Mouse (Mus musculus) kidney, adult 2 months (tissue): Measurements from ENCODE around the gene Gm20431. TPM values are rescaled to one million over a fixed set of nuclear protein-coding genes. Genes with fewer than 3 reads are reported as not detected.

Experiments used
- DNase-seq: peaks from one replicate; pipeline ENCODE4 v3.0.0; 2021
- H3K27ac ChIP-seq: fragments of 200-500 bp; 2 replicates; pipeline ENCODE4 v1.5.1; 2012; ENCODE audit warnings: low read depth, low read length, control low read depth, inconsistent platforms; ENCODE audit not compliant: insufficient read depth
- H3K27me3 ChIP-seq: fragments of 200-500 bp; replicated peaks from 2 replicates; pipeline ENCODE4 v1.6.1; 2012; ENCODE audit warnings: mild to moderate bottlenecking, moderate library complexity, low read length, inconsistent platforms; ENCODE audit not compliant: control insufficient read depth, insufficient read depth
- H3K36me3 ChIP-seq: fragments of 200-500 bp; 2 replicates; pipeline ENCODE4 v1.6.1; 2012; ENCODE audit warnings: mild to moderate bottlenecking, moderate library complexity, low read length, inconsistent platforms; ENCODE audit not compliant: control insufficient read depth, insufficient read depth
- H3K4me1 ChIP-seq: fragments of 200-500 bp; 2 replicates; pipeline ENCODE4 v1.6.1; 2011; ENCODE audit warnings: low read length; ENCODE audit not compliant: control insufficient read depth, insufficient read depth
- H3K4me3 ChIP-seq: fragments of 200-500 bp; 2 replicates; pipeline ENCODE4 v1.5.1; 2011; ENCODE audit warnings: mild to moderate bottlenecking, low read depth, low read length, control low read depth; ENCODE audit not compliant: insufficient read depth
- CTCF ChIP-seq: fragments of 200-500 bp; conservative IDR thresholded peaks from 2 replicates; pipeline ENCODE4 v1.5.1; 2011; ENCODE audit warnings: low read depth, mild to moderate bottlenecking, control low read depth, low read length, moderate library complexity, mixed read lengths; ENCODE audit not compliant: insufficient read depth, insufficient read length
- POLR2A ChIP-seq: fragments of 200-500 bp; IDR thresholded peaks from one replicate; pipeline ENCODE4 v1.6.1; 2011; ENCODE audit warnings: low read depth, low read length, control low read depth
- WGBS: fragments of 180-500 bp; shearing (Covaris S2); methylation state at CpG from one replicate; pipeline ENCODE4 v1.1.7; 2018; 5-methylcytosine and 5-hydroxymethylcytosine counted together
- polyA plus RNA-seq: library from polyadenylated mRNA; depleted of rRNA; stranded (reverse); fragments of >200 nt; gene quantifications from 2 replicates; pipeline ENCODE4 v1.2.3, GENCODE M21; 2012

Gene Gm20431
- polyA plus RNA-seq, 1 experiment = 30.7 TPM

- TF ChIP-seq CTCF = no peak
- TF ChIP-seq POLR2A = no peak
- DNase-seq = peak; percentile 33
- Histone ChIP-seq H3K36me3 (no peaks in the 10 kb centered on the region), H3K27ac (no peak overlapping the region), H3K4me1 (no peaks in the 10 kb centered on the region), H3K4me3 (no peak overlapping the region), H3K27me3 (no peaks in the 10 kb centered on the region)
- 56% methylated on average over 9 of the region's 9 CpGs for WGBS
Observed at GRCm38 (mm10) chr2:167568112-167568511, 93.2 kb downstream of the Gm20431 start.

- Histone ChIP-seq H3K27me3 (no peaks in the 10 kb centered on the region), H3K4me1 (no peaks in the 10 kb centered on the region), H3K4me3 (no peak overlapping the region), H3K27ac (peak overlapping the region; percentile 93), H3K36me3 (no peaks in the 10 kb centered on the region)
- DNase-seq = peak; percentile 85
- WGBS = 36% methylated on average over 19 of the region's 19 CpGs
- no peak for TF ChIP-seq CTCF
- no peak for TF ChIP-seq POLR2A
Observed at GRCm38 (mm10) chr2:167565682-167566081, 95.6 kb downstream of the Gm20431 start.

- Histone ChIP-seq H3K4me1 (no peaks in the 10 kb centered on the region), H3K4me3 (no peak overlapping the region), H3K36me3 (no peaks in the 10 kb centered on the region), H3K27me3 (no peaks in the 10 kb centered on the region), H3K27ac (peak overlapping the region; percentile 93)
- TF ChIP-seq POLR2A (no peak), CTCF (no peak)
- 64% methylated on average over 3 of the region's 3 CpGs for WGBS
- DNase-seq = no peak
Observed at GRCm38 (mm10) chr2:167565312-167565656, 96.0 kb downstream of the Gm20431 start.

GRCm38 (mm10) chr2:167564551-167565311, 96.6 kb downstream of the Gm20431 start:
- Histone ChIP-seq H3K36me3 (no peaks in the 10 kb centered on the region), H3K27ac (no peak overlapping the region), H3K4me3 (no peak overlapping the region), H3K4me1 (no peaks in the 10 kb centered on the region), H3K27me3 (no peaks in the 10 kb centered on the region)
- TF ChIP-seq CTCF = no peak
- peak; percentile 38 for DNase-seq
- 81% methylated on average over 13 of the region's 13 CpGs for WGBS

- TF ChIP-seq CTCF (no peak), POLR2A (no peak)
- no peak overlapping the region for H3K27ac ChIP-seq
- H3K4me3 ChIP-seq = no peak overlapping the region
- H3K36me3 ChIP-seq = no peaks in the 10 kb centered on the region
- DNase-seq = no peak
- H3K4me1 ChIP-seq = no peaks in the 10 kb centered on the region
- 63% methylated on average over 12 of the region's 12 CpGs for WGBS
- H3K27me3 ChIP-seq = no peaks in the 10 kb centered on the region
Observed at GRCm38 (mm10) chr2:167563703-167564102, 97.6 kb downstream of the Gm20431 start.

GRCm38 (mm10) chr2:167563035-167563434, 98.3 kb downstream of the Gm20431 start:
- Histone ChIP-seq H3K4me3 (no peak overlapping the region), H3K4me1 (no peaks in the 10 kb centered on the region), H3K27ac (no peak overlapping the region), H3K36me3 (no peaks in the 10 kb centered on the region), H3K27me3 (no peaks in the 10 kb centered on the region)
- TF ChIP-seq CTCF (no peak), POLR2A (no peak)
- no peak for DNase-seq
- 77% methylated on average over 5 of the region's 5 CpGs for WGBS

GRCm38 (mm10) chr2:167562101-167562500, 99.2 kb downstream of the Gm20431 start:
- peak; percentile 46 for DNase-seq
- no peaks in the 10 kb centered on the region for H3K4me1 ChIP-seq

More at GRCm38 (mm10) chr2:167562101-167562500, 99.2 kb downstream of the Gm20431 start:
- H3K27me3 ChIP-seq = no peaks in the 10 kb centered on the region
- no peak overlapping the region for H3K4me3 ChIP-seq
- no peak for TF ChIP-seq CTCF
- no peak for TF ChIP-seq POLR2A
- H3K36me3 ChIP-seq = no peaks in the 10 kb centered on the region
- H3K27ac ChIP-seq = no peak overlapping the region
- 36% methylated on average over 8 of the region's 8 CpGs for WGBS
